Mouse (Mus musculus) liver, embryonic 13.5 days (tissue): ENCODE measurements around the gene Xpr1. TPM values are rescaled to one million over a fixed set of nuclear protein-coding genes. Genes with fewer than 3 reads are reported as not detected.

Experiments
- ATAC-seq: fragments of 200-750 bp; cut with Nextera tagmentation; 2 replicates; pipeline ENCODE4 v1.8.0; 2017; ENCODE audit warnings: low read depth, mild to moderate bottlenecking, moderate number of reproducible peaks, moderate library complexity
- DNase-seq: peaks from one replicate; pipeline ENCODE4 v3.0.0; 2022
- H3K27ac ChIP-seq: fragments of 300-500 bp; sonication (generic); 2 replicates; pipeline ENCODE4 v1.5.1; 2015; ENCODE audit warnings: moderate library complexity, mild to moderate bottlenecking, inconsistent platforms
- H3K27me3 ChIP-seq: fragments of 300-500 bp; sonication (generic); 2 replicates; pipeline ENCODE4 v1.6.1; 2015; ENCODE audit warnings: mild to moderate bottlenecking, inconsistent platforms
- H3K36me3 ChIP-seq: fragments of 300-500 bp; sonication (generic); 2 replicates; pipeline ENCODE4 v1.6.1; 2015; ENCODE audit warnings: mild to moderate bottlenecking, inconsistent platforms
- H3K4me1 ChIP-seq: fragments of 300-500 bp; sonication (generic); replicated peaks from 2 replicates; pipeline ENCODE4 v1.6.1; 2015; ENCODE audit warnings: inconsistent platforms
- H3K4me2 ChIP-seq: fragments of 300-500 bp; sonication (generic); 2 replicates; pipeline ENCODE4 v1.6.1; 2015; ENCODE audit warnings: inconsistent platforms, mild to moderate bottlenecking, moderate library complexity
- H3K4me3 ChIP-seq: fragments of 300-500 bp; sonication (generic); replicated peaks from 2 replicates; pipeline ENCODE4 v1.5.1; 2015; ENCODE audit warnings: mild to moderate bottlenecking, inconsistent platforms
- H3K9ac ChIP-seq: fragments of 300-500 bp; sonication (generic); 2 replicates; pipeline ENCODE4 v1.6.1; 2015; ENCODE audit warnings: mild to moderate bottlenecking, inconsistent platforms
- H3K9me3 ChIP-seq: fragments of 300-500 bp; sonication (generic); replicated peaks from 2 replicates; pipeline ENCODE4 v1.6.1; 2016; ENCODE audit warnings: inconsistent platforms
- WGBS: fragments of 180-500 bp; shearing (Covaris S2); methylation state at CpG from one replicate; pipeline ENCODE4 v1.1.7; 2015; ENCODE audit not compliant: insufficient replicate concordance; 5-methylcytosine and 5-hydroxymethylcytosine counted together
- polyA plus RNA-seq: library from polyadenylated mRNA; unstranded; fragments of >200 nt; fragmentation: Nextera tagmentation; extraction: Ambion mirVana; gene quantifications from 2 replicates; pipeline ENCODE4 v1.2.1, GENCODE M21; 2015

Gene Xpr1
- polyA plus RNA-seq, 1 experiment from 2014 or later, result 4.3 TPM

- Histone ChIP-seq H3K4me1 (peaks cover 27% of the 10 kb centered on the region), H3K9ac (no peak overlapping the region), H3K4me3 (no peak overlapping the region), H3K36me3 (no peaks in the 10 kb centered on the region), H3K27me3 (no peaks in the 10 kb centered on the region), H3K9me3 (no peaks in the 10 kb centered on the region), H3K27ac (no peak overlapping the region), H3K4me2 (no peak overlapping the region)
- DNase-seq (no peak), ATAC-seq (no peak)
- WGBS, result 83% methylated on average over 7 of the region's 7 CpGs
Observed at GRCm38 (mm10) chr1:155429304-155429703, 12.1 kb upstream of the Xpr1 start.

- no peaks in the 10 kb centered on the region for H3K27me3 ChIP-seq
- no peak overlapping the region for H3K4me3 ChIP-seq
- H3K27ac ChIP-seq, result no peak overlapping the region
- DNase-seq (no peak), ATAC-seq (no peak)
- 72% methylated on average over 6 of the region's 6 CpGs for WGBS
- H3K4me1 ChIP-seq, result peaks cover 32% of the 10 kb centered on the region
- H3K36me3 ChIP-seq, result no peaks in the 10 kb centered on the region
- no peak overlapping the region for H3K4me2 ChIP-seq
- H3K9ac ChIP-seq, result no peak overlapping the region
- no peaks in the 10 kb centered on the region for H3K9me3 ChIP-seq
Observed at GRCm38 (mm10) chr1:155427126-155427865, 10.1 kb upstream of the Xpr1 start.

GRCm38 (mm10) chr1:155425743-155426315 is 8.6 kb upstream of the Xpr1 start:
- Histone ChIP-seq H3K27me3 (no peaks in the 10 kb centered on the region), H3K4me2 (peak overlapping the region; percentile 49), H3K27ac (peak overlapping the region; percentile 68), H3K4me1 (peaks cover 29% of the 10 kb centered on the region), H3K9ac (0 out of 2 replicates have a peak overlapping the region, but pooled peaks have one; percentile 22), H3K36me3 (no peaks in the 10 kb centered on the region), H3K9me3 (no peaks in the 10 kb centered on the region), H3K4me3 (no peak overlapping the region)
- ATAC-seq (peak; percentile 64; the same call in 1 of the 2 replicates), DNase-seq (no peak)
- 23% methylated on average over 6 of the region's 6 CpGs for WGBS

- ATAC-seq (peak; percentile 85), DNase-seq (peak; percentile 6)
- peak overlapping the region; percentile 68 for H3K27ac ChIP-seq
- H3K27me3 ChIP-seq, result no peaks in the 10 kb centered on the region
- H3K36me3 ChIP-seq, result no peaks in the 10 kb centered on the region
- no peak overlapping the region for H3K4me3 ChIP-seq
- 0 out of 2 replicates have a peak overlapping the region, but pooled peaks have one; percentile 22 for H3K9ac ChIP-seq
- H3K9me3 ChIP-seq, result no peaks in the 10 kb centered on the region
- WGBS, result 24% methylated on average over 5 of the region's 5 CpGs
- peak overlapping the region; percentile 49 for H3K4me2 ChIP-seq
- H3K4me1 ChIP-seq, result peaks cover 25% of the 10 kb centered on the region
Observed at GRCm38 (mm10) chr1:155425285-155425684, 8.1 kb upstream of the Xpr1 start.

- Histone ChIP-seq H3K9ac (no peak overlapping the region), H3K27ac (no peak overlapping the region), H3K27me3 (no peaks in the 10 kb centered on the region), H3K9me3 (no peaks in the 10 kb centered on the region), H3K4me2 (no peak overlapping the region), H3K4me1 (peaks cover 25% of the 10 kb centered on the region), H3K4me3 (no peak overlapping the region), H3K36me3 (no peaks in the 10 kb centered on the region)
- WGBS, result 71% methylated on average over 4 of the region's 4 CpGs
- no peak for DNase-seq
- no peak for ATAC-seq
Observed at GRCm38 (mm10) chr1:155423801-155424200, 6.6 kb upstream of the Xpr1 start.

- 80% methylated on average over 7 of the region's 7 CpGs for WGBS
- Histone ChIP-seq H3K27ac (no peak overlapping the region), H3K4me3 (no peak overlapping the region), H3K9me3 (no peaks in the 10 kb centered on the region), H3K4me2 (no peak overlapping the region), H3K27me3 (no peaks in the 10 kb centered on the region), H3K36me3 (no peaks in the 10 kb centered on the region), H3K9ac (no peak overlapping the region), H3K4me1 (peaks cover 33% of the 10 kb centered on the region)
- no peak for DNase-seq
- no peak for ATAC-seq
Observed at GRCm38 (mm10) chr1:155422022-155422421, 4.8 kb upstream of the Xpr1 start.

GRCm38 (mm10) chr1:155416147-155416700 is 991 bp downstream of the Xpr1 start:
- H3K4me2 ChIP-seq, result peak overlapping the region; percentile 77
- H3K9ac ChIP-seq, result peak overlapping the region; percentile 97
- WGBS, result 2% methylated on average over 6 of the region's 6 CpGs
- no peaks in the 10 kb centered on the region for H3K9me3 ChIP-seq
- no peaks in the 10 kb centered on the region for H3K36me3 ChIP-seq
- H3K4me1 ChIP-seq, result peaks cover 34% of the 10 kb centered on the region
- peak overlapping the region; percentile 99 for H3K4me3 ChIP-seq
- ATAC-seq (no peak), DNase-seq (no peak)
- H3K27ac ChIP-seq, result peak overlapping the region; percentile 91
- H3K27me3 ChIP-seq, result no peaks in the 10 kb centered on the region

- H3K4me1 ChIP-seq, result peaks cover 41% of the 10 kb centered on the region
- no peaks in the 10 kb centered on the region for H3K9me3 ChIP-seq
- H3K4me2 ChIP-seq, result peak overlapping the region; percentile 77
- no peak for DNase-seq
- 67% methylated on average over 4 of the region's 4 CpGs for WGBS
- H3K27me3 ChIP-seq, result no peaks in the 10 kb centered on the region
- H3K36me3 ChIP-seq, result no peaks in the 10 kb centered on the region
- no peak for ATAC-seq
- peak overlapping the region; percentile 99 for H3K4me3 ChIP-seq
- 0 out of 2 replicates have a peak overlapping the region, but pooled peaks have one; percentile 11 for H3K27ac ChIP-seq
- peak overlapping the region; percentile 60 for H3K9ac ChIP-seq
Observed at GRCm38 (mm10) chr1:155415421-155415820, 1.8 kb downstream of the Xpr1 start.

- Histone ChIP-seq H3K4me3 (no peak overlapping the region), H3K9ac (no peak overlapping the region), H3K36me3 (no peaks in the 10 kb centered on the region), H3K4me2 (no peak overlapping the region), H3K27ac (0 out of 2 replicates have a peak overlapping the region, but pooled peaks have one; percentile 5), H3K9me3 (no peaks in the 10 kb centered on the region), H3K4me1 (peaks cover 60% of the 10 kb centered on the region), H3K27me3 (no peaks in the 10 kb centered on the region)
- WGBS, result 60% methylated on average over 2 of the region's 2 CpGs
- DNase-seq (no peak), ATAC-seq (no peak)
Observed at GRCm38 (mm10) chr1:155412705-155413104, 4.5 kb downstream of the Xpr1 start.

- H3K36me3 ChIP-seq, result peaks cover 12% of the 10 kb centered on the region
- H3K27me3 ChIP-seq, result no peaks in the 10 kb centered on the region
- peak overlapping the region; percentile 57 for H3K4me2 ChIP-seq
- peak overlapping the region; percentile 90 for H3K27ac ChIP-seq
- H3K4me1 ChIP-seq, result peaks cover 64% of the 10 kb centered on the region
- peaks cover 4% of the 10 kb centered on the region for H3K9me3 ChIP-seq
- peak overlapping the region; percentile 23 for H3K9ac ChIP-seq
- 42% methylated on average over 2 of the region's 2 CpGs for WGBS
- H3K4me3 ChIP-seq, result no peak overlapping the region
- no peak for DNase-seq
- peak; percentile 57 for ATAC-seq
Observed at GRCm38 (mm10) chr1:155408577-155408966, 8.6 kb downstream of the Xpr1 start.

GRCm38 (mm10) chr1:155407697-155408576 is 9.3 kb downstream of the Xpr1 start:
- WGBS, result 33% methylated on average over 11 of the region's 11 CpGs
- H3K27ac ChIP-seq, result peak overlapping the region; percentile 90
- peaks cover 12% of the 10 kb centered on the region for H3K36me3 ChIP-seq
- H3K9me3 ChIP-seq, result peaks cover 4% of the 10 kb centered on the region
- peak; percentile 38 for DNase-seq
- no peaks in the 10 kb centered on the region for H3K27me3 ChIP-seq
- ATAC-seq, result peak; percentile 86
- H3K4me2 ChIP-seq, result peak overlapping the region; percentile 57
- peaks cover 64% of the 10 kb centered on the region for H3K4me1 ChIP-seq
- peak overlapping the region; percentile 14; the same call in 1 of the 2 replicates for H3K4me3 ChIP-seq
- H3K9ac ChIP-seq, result peak overlapping the region; percentile 57
